Mouse (Mus musculus) layer of hippocampus, adult 9-11 months (tissue): ENCODE measurements around the gene Me3.
"Not testable (repeated sequence)": the region's sequence is repeated elsewhere in the genome, so short reads cannot be mapped to it uniquely, and the experiment has no call there.

ENCODE experiments used
- DNase-seq: peaks from one replicate; pipeline ENCODE4 v3.0.0; 2022

The Me3 gene

DNA sequence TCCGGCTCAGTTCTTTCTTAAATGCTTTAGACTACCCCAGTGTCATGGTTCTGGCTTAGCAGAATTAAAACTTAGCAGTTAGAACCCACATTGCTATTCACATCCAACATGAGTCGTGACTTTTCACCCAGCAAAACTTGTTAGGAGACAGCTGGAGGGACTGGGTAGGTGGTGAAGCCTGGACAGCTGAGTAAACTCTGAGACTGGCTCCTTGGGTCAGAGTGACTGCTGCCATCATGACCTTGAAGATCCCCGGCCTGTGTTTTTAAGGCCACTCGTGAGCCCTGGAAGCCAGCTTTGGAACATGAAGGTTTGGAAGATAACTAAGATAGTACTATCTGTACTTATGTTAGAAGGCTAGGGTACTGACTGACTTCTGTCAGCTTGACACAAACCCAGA lies 35.4 kb downstream of the Me3 start:
- no peak for DNase-seq

DNA sequence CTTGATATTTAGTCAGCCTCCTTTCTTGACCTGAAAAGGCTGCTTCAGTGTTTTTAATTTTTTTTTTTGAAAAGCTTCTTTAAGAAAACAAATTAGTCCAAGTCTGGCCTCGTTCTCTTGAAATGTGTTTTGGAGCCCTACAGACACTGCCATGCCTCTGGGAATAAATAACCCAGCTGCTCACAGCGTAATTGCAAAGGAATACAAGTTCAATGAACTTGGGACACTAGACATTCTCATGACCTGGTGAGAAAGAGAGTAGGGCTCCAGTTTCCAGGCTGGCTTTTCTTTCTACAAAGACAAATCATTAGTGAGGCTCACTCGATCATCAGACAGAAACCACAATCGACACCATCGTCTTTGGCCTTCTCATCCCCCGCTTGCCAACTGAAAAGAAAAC lies 37.3 kb downstream of the Me3 start:
- no peak for DNase-seq

GRCm38 (mm10) chr7:89671104-89671831 lies 39.1 kb downstream of the Me3 start:
- no peak for DNase-seq

GRCm38 (mm10) chr7:89676176-89676575 lies 44.0 kb downstream of the Me3 start:
- DNase-seq, result no peak

DNA sequence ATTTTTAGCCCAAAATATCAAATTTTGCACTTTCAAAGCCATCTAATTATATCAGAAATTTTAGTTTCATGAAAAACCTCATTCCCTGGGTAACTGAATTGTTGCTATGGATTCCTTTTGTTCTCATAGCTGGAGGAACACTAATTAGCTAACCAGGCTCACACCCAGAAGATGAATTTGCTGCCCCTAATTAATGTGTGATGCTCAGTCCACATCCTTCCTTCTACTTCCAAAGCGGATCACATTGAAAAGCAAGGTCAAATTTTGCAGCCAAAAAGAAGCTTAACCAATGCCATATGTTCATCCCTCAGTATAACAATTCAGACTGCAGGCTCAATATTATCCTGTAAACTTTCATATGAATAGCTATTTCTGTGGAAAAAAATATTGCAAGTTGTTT lies 45.7 kb downstream of the Me3 start:
- peak; percentile 31 for DNase-seq

DNA sequence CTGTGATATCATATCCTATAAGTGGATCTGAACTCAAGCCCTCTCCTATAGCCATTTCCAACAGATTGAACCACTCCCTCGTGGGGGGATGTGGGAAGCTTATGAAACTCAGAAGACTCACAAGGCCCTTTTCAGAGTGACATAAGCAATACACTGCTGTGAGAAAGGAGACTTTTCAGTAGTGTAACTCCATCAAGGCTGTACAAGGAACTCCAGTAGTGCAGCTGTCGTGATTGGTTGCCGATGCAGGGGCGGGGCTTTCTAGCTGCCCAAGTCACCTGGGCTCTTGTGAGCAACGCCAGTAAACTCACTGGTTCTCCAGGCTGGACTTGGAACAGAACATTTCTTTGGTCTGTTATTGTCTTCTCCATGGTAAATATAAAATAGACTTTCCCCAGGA lies 46.5 kb downstream of the Me3 start:
- DNase-seq, result no peak

GRCm38 (mm10) chr7:89679139-89679538 lies 46.9 kb downstream of the Me3 start:
- no peak for DNase-seq

- DNase-seq, result no peak
Observed at GRCm38 (mm10) chr7:89679621-89680140, 47.5 kb downstream of the Me3 start.

GRCm38 (mm10) chr7:89680891-89681290 lies 48.7 kb downstream of the Me3 start:
- DNase-seq, result no peak

GRCm38 (mm10) chr7:89681666-89682470 lies 49.7 kb downstream of the Me3 start:
- DNase-seq, result peak; percentile 67

GRCm38 (mm10) chr7:89698186-89698585 lies 66.0 kb downstream of the Me3 start:
- no peak for DNase-seq

DNA sequence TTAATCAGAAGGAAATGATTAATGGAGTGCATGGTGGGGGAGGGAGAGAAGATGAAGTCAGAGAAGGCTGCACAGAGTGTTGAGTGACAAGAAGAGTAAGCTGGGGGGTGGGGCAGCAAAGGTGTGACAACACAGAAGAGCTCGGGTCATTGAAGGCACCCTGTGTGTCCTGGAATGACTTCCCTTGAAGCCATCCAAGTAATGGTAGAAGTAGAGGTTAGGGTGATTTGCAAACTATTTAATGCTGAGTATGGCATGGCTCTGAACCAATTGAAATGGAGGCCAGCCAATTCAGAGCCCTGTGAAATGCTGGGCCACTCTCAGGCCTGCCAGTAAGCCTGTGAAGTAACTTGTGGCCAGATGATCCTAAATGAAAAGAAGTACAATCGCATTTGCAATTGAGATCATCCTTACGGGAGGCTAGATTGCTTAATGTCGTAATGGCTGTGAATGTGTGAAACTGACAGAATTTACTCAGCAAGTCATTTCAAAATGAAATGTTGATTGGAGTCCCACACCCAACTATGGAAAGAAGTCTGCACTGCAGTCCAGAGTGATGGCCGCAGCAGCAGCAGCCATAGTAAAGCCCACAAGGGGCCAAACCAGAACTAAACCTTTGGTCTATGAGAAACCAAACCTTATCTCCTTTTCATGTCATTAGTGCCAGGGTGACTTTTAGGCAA lies 67.6 kb downstream of the Me3 start:
- no peak for DNase-seq

DNA sequence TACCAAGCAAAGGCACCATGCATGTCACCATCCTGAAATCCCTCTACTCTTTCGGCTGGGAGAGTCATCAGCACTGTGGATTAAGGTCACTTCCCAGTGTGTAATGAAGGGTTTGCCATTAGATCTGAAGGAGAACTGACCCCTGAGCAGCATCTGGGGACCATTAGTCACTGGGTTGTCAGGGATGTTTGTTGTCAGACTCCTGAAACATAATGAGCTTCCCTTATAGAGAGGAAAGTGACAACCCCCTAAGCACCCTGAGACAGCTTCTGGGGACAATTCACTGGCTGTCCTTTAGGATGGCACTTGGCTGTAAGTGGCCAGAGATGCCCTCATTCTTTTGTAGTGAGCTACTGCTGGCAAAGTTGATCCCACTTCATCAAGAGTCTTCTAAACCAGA lies 68.3 kb downstream of the Me3 start:
- DNase-seq, result no peak

DNA sequence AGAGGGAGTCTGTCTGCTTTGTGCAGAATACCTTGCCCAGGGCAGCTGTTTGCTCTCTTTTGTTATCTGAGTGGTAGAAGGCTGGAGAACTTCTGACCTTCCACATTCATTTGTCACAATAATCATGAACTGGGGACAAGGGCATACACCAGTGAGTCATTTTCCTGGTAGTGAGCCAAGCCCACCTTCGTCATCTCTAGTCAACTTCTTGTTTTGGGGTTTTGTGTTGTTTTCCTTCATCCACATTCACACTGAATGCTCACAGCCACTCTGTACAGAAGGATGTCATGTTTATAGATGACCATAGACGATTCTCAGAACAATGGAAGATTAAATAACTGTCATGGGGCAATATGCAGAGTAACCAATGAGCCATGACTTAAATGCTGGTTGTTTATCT lies 78.6 kb downstream of the Me3 start:
- no peak for DNase-seq

GRCm38 (mm10) chr7:89713059-89713458 lies 80.9 kb downstream of the Me3 start:
- no peak for DNase-seq

GRCm38 (mm10) chr7:89716226-89716625 lies 84.0 kb downstream of the Me3 start:
- no peak for DNase-seq

- no peak for DNase-seq
Observed at GRCm38 (mm10) chr7:89717521-89717920, 85.3 kb downstream of the Me3 start.

DNA sequence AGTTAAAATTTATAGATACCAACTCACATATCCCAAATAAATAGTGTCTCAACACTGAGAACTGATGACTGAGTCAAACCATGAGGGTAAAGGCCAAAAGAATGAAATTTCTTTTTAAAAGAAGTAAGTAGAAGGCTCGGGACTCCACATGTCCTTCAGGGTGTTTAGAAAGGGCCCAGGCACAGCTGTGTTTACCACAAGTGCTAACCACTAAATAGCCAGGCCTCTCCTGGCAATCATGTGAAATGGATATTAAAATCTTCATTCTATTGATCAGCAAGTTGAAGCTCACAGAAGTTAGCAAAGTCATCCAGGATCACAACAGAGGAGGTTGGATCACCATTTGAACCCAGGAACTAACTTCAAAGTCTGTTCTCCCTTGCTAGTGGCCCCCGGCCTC lies 86.1 kb downstream of the Me3 start:
- no peak for DNase-seq

DNA sequence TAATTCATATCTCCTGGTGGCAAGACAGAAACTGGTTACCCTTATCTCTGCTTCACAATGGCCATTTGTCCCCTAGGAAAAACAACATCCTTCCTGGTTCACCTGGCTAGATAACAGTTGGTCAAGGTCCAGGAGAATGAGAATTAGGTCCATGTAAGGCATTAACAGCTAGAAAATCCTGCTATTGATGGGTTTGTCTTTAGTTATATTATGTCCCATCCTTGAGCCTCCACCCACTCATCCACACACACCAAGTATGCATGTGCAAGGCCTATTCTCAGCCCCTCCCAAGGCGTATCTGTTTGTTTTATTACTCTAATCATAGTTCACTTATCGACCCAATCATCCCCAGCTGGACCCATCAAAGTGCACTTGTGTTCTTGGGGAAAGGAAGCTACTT lies 88.1 kb downstream of the Me3 start:
- DNase-seq, result no peak

GRCm38 (mm10) chr7:89726712-89727111 lies 94.5 kb downstream of the Me3 start:
- DNase-seq, result no peak

- DNase-seq, result no peak
Observed at GRCm38 (mm10) chr7:89727615-89728014, 95.4 kb downstream of the Me3 start.

DNA sequence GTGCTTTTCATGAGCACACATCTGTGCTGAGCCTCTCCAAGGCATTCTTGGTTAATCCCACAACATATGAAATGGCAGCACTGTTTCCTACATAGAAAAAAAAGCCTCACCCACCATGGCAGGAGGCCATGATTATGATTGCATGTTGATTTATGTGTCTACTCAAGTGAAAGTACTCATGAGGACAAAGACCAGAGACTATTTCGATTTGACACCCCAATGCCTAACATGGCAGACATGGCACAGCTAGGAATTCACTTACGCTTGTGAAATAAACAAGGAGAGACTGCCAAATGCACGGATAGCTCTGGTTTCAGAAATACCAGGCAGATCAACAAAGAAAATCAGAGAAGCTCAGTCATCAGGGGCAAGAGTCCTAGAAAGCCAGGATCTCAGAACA lies 96.2 kb downstream of the Me3 start:
- no peak for DNase-seq

DNA sequence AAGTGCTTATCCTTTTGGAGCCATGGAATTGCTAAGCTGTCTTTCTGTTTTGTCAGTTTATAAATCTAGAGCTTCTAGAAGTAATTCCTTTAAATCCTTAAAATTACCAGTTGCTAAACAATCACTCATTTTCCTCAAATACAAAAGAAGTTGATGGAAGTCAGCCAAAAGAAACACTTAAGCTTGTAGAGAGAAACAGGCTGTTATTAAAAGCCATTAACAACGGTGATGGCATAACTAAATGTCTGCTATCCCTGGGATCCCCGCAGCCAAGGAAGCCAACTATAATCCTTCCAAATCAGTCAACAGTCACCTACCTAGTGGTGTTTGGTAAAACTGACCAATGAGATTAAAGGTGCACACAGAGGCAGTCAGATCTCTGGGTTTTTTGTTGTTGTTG lies 98.3 kb downstream of the Me3 start:
- DNase-seq, result no peak

- not testable (repeated sequence) for DNase-seq
Observed at GRCm38 (mm10) chr7:89731115-89731514, 98.9 kb downstream of the Me3 start.
